Mouse (Mus musculus): Measurements from ENCODE around the gene Alkbh3. TPM values are rescaled to one million over a fixed set of nuclear protein-coding genes. Genes with fewer than 3 reads are reported as not detected.

Alkbh3 gene
- total and polyA plus RNA-seq, 3 experiments, result not detected

DNA sequence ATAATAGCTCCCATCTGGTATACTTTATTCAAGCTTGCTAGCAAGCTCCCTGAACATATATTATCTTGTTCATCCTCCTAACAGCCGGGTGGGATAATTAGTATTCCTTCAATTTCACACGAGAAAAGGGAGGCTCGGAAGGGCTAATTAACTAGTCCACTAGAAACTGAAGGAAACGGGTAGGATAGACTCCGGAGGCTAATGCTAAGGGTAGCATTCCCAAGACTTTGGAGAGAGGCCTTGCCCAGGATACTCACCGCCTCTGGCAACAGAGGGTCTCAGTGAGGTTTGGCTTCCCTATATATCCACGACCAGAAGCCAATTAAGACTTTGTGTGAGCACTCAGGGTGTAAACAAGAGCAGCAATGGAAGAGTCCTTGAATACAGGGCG is 52.8 kb downstream of the Alkbh3 start:
- no peaks in the 10 kb centered on the region for H3K4me1 ChIP-seq (ENCODE audit: control insufficient read depth in 1 of 2, insufficient read depth in 2 of 2, low read length in 2 of 2)
- no peak for DNase-seq (ENCODE audit: low read depth, low spot score)
- no peaks in the 10 kb centered on the region for H3K27me3 ChIP-seq (ENCODE audit: control insufficient read depth in 1 of 2, insufficient read depth in 2 of 2, low read length in 2 of 2)
- H3K36me3 ChIP-seq (ENCODE audit: control insufficient read depth in 1 of 2, insufficient read depth in 2 of 2, low read length in 2 of 2), result no peaks in the 10 kb centered on the region
- H3K79me2 ChIP-seq (ENCODE audit: control insufficient read depth, insufficient read depth, low read length, poor library complexity), result no peaks in the 10 kb centered on the region
- TF ChIP-seq ETS1 (IDR thresholded peaks at IDR 0.05; ENCODE audit: low read depth, low read length) (no peak), SIN3A (IDR thresholded peaks at IDR 0.05; ENCODE audit: low read length) (no peak), USF2 (IDR thresholded peaks at IDR 0.05; ENCODE audit: borderline replicate concordance in 1 of 2, insufficient read depth in 1 of 2, low read depth in 1 of 2, low read length in 2 of 2) (no peak), JUND (IDR thresholded peaks at IDR 0.05; ENCODE audit: low read depth, low read length) (no peak), MAX (IDR thresholded peaks at IDR 0.05; ENCODE audit: low read length) (no peak), MXI1 (IDR thresholded peaks at IDR 0.05; ENCODE audit: low read depth, low read length) (no peak), USF1 (IDR thresholded peaks at IDR 0.05; ENCODE audit: low read depth, low read length) (no peak), GABPA (IDR thresholded peaks at IDR 0.05; ENCODE audit: low read depth, low read length) (no peak), BHLHE40 (IDR thresholded peaks at IDR 0.05; ENCODE audit: borderline replicate concordance, low read depth, low read length) (no peak), CTCF (IDR thresholded peaks at IDR 0.05 in 2 of 3, conservative IDR thresholded peaks at IDR 0.05 in 1 of 3; ENCODE audit: control insufficient read depth in 1 of 3, insufficient read depth in 1 of 3, low read depth in 2 of 3, low read length in 3 of 3, poor library complexity in 1 of 3, severe bottlenecking in 1 of 3) (no peak), SMC3 (IDR thresholded peaks at IDR 0.05; ENCODE audit: low read depth, low read length) (no peak), UBTF (IDR thresholded peaks at IDR 0.05; ENCODE audit: borderline replicate concordance, insufficient read depth, low read depth, low read length) (no peak), ZC3H11A (IDR thresholded peaks at IDR 0.05; ENCODE audit: low read depth, low read length) (no peak), ZMIZ1 (IDR thresholded peaks at IDR 0.05; ENCODE audit: low read depth, low read length) (no peak), HCFC1 (IDR thresholded peaks at IDR 0.05; ENCODE audit: low read depth, low read length) (no peak), CHD2 (IDR thresholded peaks at IDR 0.05; ENCODE audit: low read length) (no peak), POLR2AphosphoS2 (IDR thresholded peaks at IDR 0.05; ENCODE audit: low read length) (no peak), ELF1 (IDR thresholded peaks at IDR 0.05; ENCODE audit: low read depth, low read length) (no peak), KAT2A (conservative IDR thresholded peaks at IDR 0.05; ENCODE audit: low read depth, low read length) (no peak)
- no peak overlapping the region for H3K9ac ChIP-seq (ENCODE audit: control insufficient read depth, low read depth, low read length, poor library complexity, severe bottlenecking)
- no peaks in the 10 kb centered on the region for H3K9me3 ChIP-seq (replicated peaks; ENCODE audit: insufficient read depth, low read length)
- H3K4me3 ChIP-seq (ENCODE audit: control insufficient read depth in 1 of 2, insufficient read depth in 1 of 2, low read depth in 2 of 2, low read length in 2 of 2), result no peak overlapping the region
- no peak overlapping the region for H3K27ac ChIP-seq (ENCODE audit: control insufficient read depth, low read depth, low read length)

DNA sequence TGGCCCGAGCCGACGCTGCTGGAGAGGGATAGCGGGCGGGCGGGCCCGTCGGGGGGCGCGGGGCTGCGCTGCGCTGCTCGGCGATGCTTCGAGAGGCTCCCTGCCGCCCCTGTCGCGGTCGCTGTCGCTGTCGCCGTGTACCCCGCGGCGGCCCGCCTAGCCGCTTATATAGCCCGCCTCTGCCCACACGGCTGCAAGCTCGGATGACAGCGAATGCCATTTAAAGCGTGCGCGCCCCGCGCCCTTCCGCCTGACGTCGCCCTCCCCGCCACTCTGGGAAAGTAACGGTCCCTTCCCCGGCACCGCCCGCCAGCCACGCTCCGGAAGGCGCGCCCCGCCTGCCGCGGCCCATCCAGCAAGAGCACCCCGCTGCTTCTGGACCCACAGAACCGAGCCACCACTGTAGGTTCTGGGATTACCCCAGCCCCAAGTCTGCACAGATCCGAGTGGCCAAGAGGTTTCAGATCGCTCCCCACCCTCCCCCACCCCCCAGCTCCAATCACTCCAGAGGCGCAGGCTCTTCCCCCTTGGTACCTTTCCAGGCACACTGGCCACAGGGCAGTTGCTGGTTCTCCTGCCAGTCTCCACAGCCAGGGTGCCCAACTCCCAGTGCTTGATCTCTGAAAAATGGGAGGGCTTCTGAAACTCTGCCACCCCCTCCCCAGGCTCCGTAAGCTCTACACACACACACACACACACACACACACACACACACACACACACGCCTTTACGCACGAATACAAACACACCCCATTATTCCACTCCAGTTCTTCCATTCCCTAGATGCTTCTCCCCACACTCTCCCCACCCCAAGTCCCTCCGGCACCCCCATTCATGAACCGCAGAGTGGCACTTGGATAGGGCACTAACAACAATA is 53.5 kb downstream of the Alkbh3 start, which contains the start of gene Gm13889:
Gene Gm13889, minus strand, starts transcription at position 294 of the 877 bp plus-strand sequence.
- no peak within 1 kb of the TSS for H3K27ac ChIP-seq (ENCODE audit: control insufficient read depth, low read depth, low read length)
- no peak for DNase-seq (ENCODE audit: low read depth, low spot score)
- no peaks in the 10 kb centered on the region for H3K9me3 ChIP-seq (replicated peaks; ENCODE audit: insufficient read depth, low read length)
- no peaks in the 10 kb centered on the region for H3K4me1 ChIP-seq (ENCODE audit: control insufficient read depth in 1 of 2, insufficient read depth in 2 of 2, low read length in 2 of 2)
- no peak within 1 kb of the TSS for H3K4me3 ChIP-seq (ENCODE audit: control insufficient read depth in 1 of 2, insufficient read depth in 1 of 2, low read depth in 2 of 2, low read length in 2 of 2)
- H3K9ac ChIP-seq (ENCODE audit: control insufficient read depth, low read depth, low read length, poor library complexity, severe bottlenecking), result no peak within 1 kb of the TSS
- H3K36me3 ChIP-seq (ENCODE audit: control insufficient read depth in 1 of 2, insufficient read depth in 2 of 2, low read length in 2 of 2), result no peaks in the 10 kb centered on the region
- H3K27me3 ChIP-seq (ENCODE audit: control insufficient read depth in 1 of 2, insufficient read depth in 2 of 2, low read length in 2 of 2), result no peaks in the 10 kb centered on the region
- TF ChIP-seq E2F4 (IDR thresholded peaks at IDR 0.05; ENCODE audit: borderline replicate concordance, low read depth, low read length) (no peak), NELFE (IDR thresholded peaks at IDR 0.05; ENCODE audit: low read depth, low read length) (no peak), JUND (IDR thresholded peaks at IDR 0.05; ENCODE audit: low read depth, low read length) (no peak), TBP (IDR thresholded peaks at IDR 0.05; ENCODE audit: low read depth, low read length) (no peak)
- no peaks in the 10 kb centered on the region for H3K79me2 ChIP-seq (ENCODE audit: control insufficient read depth, insufficient read depth, low read length, poor library complexity)

Measured in MEL (cell line).